Mouse (Mus musculus): Measurements from ENCODE around the gene Cdkal1.

- no peak for TF ChIP-seq POLR2A (IDR thresholded peaks at IDR 0.05; ENCODE audit: borderline replicate concordance, insufficient read depth, low read length)
- TF ChIP-seq CTCF (IDR thresholded peaks at IDR 0.05; ENCODE audit: borderline replicate concordance, insufficient read depth, low read depth, low read length) = no peak
These were observed 191.6 kb downstream of the Cdkal1 start for GRCm38 (mm10) chr13:29663908-29664307.
